Mouse (Mus musculus) forebrain, embryonic 12.5 days (tissue): Measurements from ENCODE around the gene Pml. TPM values are rescaled to one million over a fixed set of nuclear protein-coding genes. Genes with fewer than 3 reads are reported as not detected.

ENCODE experiments used
- microRNA-seq: library from miRNA; unstranded; fragments of <30 nt; microRNA quantifications from one replicate; pipeline ENCODE4, GENCODE M21; 2017
- polyA plus RNA-seq: library from polyadenylated mRNA; unstranded; fragments of >200 nt; fragmentation: Nextera tagmentation; extraction: Ambion mirVana; gene quantifications from 2 replicates; pipeline ENCODE4 v1.2.1, GENCODE M21; 2016

Gene Pml
- polyA plus RNA-seq, 1 experiment from 2014 or later: 11.1 TPM

Small RNA genes lying within 50 kb of the gene (microRNA-seq; reads per million reads assigned to microRNA genes)
- not detected for gene Mir6385

Other genes with a start within 250 kb of the Pml start
- 0.19 and 0.45 TPM in 2 replicates for gene Cyp11a1, start 243.4 kb downstream of the Pml start, polyA plus RNA-seq
- 10.7 and 11.6 TPM in 2 replicates for gene Stra6, start 186.0 kb downstream of the Pml start, polyA plus RNA-seq
- gene Ccdc33, start 131.0 kb downstream of the Pml start, polyA plus RNA-seq: 1.5 and 2.4 TPM in 2 replicates
- 16.4 and 17.9 TPM in 2 replicates for gene Islr, start 45.5 kb downstream of the Pml start, polyA plus RNA-seq
- gene Islr2, start 45.5 kb downstream of the Pml start, polyA plus RNA-seq: 52.3 and 60.8 TPM in 2 replicates
- gene Stoml1, start 3.4 kb upstream of the Pml start, polyA plus RNA-seq: 52.2 and 53.3 TPM in 2 replicates
- 9.1 and 10.9 TPM in 2 replicates for gene Loxl1, start 63.4 kb upstream of the Pml start, polyA plus RNA-seq
- not detected in 2 replicates for gene Tbc1d21, start 120.7 kb upstream of the Pml start, polyA plus RNA-seq
- gene Insyn1, start 238.8 kb upstream of the Pml start, polyA plus RNA-seq: 4.0 and 4.7 TPM in 2 replicates